Mouse (Mus musculus): ENCODE results near the gene Oaz3.

The Oaz3 gene

DNA sequence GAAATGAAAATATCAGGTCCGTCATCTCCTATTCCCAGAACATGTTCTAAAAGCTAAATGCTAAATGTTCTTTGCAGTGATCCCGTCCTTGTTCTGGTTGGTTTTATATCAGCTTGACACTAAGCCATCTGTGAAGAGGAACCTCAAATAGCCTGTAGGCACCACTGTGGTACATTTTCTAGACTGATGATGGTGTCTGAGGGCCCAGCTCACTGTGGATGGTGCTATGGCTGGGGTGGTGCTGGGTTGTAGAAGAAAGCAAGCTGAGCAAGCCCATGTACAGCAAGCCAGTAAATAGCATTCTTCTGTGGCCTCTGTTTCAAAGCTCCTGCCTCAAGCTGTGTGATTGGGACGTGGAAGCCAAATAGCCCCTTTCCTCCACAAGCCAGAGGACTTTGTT lies 13.3 kb upstream of the Oaz3 start:
- DNase-seq (ENCODE audit: low read depth, low spot score) = no peak

DNA sequence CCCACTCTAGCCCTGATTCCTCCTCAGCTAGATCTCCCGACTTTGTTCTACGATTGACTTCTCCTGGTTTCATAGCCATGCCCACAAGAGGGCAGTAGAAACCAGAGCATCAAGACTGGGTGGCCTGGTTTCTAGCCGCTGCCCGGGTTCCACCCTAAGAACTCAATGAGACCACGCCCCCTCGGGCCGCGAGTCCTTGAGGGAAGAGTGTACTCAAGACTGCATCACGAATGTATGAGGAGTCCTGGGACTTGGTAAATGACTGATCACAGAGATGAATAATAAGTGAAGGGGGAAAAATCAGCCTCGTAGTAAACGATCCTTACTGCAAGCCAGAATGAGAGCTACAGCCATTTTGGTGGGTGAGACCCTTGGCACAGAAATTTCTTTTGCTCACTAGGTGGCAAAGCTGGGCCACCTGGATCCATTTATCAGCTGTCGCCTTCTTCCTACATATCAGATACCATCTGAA lies 12.8 kb upstream of the Oaz3 start:
- peak; percentile 69 for DNase-seq (ENCODE audit: low read depth, low spot score)

GRCm38 (mm10) chr3:94449377-94449776 lies 5.7 kb upstream of the Oaz3 start:
- no peak for DNase-seq (ENCODE audit: low read depth, low spot score)

DNA sequence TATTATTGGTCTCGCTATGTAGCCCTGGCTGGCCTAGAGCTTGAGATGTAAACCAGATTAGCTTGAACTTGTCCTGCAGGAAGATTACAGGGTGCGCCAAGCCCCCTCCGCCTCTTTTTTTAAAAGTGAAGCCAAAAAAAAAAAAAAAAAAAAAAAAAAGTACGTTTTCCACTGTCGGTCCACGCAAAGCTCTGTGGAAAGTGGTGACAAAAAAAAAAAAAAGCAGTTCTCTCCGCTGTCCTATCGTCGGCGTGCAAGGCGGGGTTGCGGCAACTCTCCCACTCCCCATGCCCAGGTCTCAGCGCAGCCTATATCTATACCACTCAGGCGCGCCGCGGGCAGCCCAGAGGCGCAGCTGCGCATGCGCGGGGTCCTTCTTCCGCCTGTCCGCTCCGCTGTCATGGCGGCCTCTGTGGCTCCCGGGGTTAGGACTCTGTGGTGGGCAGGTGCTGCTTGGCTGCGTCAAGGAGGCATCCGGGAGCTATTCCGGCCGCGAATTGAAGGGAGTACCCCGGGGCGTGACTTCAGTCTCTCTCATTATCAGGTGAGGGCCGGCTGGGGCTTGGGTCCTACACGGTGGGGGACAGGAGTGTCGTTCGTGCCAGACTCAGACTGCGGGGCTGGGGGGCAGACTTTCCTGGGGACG lies 641 bp downstream of the Oaz3 start, which contains the start of gene Mrpl9:
Gene Mrpl9, plus strand, starts transcription at position 368 of the 646 bp plus-strand sequence.
- peak; percentile 86 for DNase-seq (ENCODE audit: low read depth, low spot score)

- no peak for DNase-seq (ENCODE audit: low read depth, low spot score)
Measured at GRCm38 (mm10) chr3:94441182-94441581, 2.5 kb downstream of the Oaz3 start.

GRCm38 (mm10) chr3:94436420-94436819 lies 7.3 kb downstream of the Oaz3 start:
- DNase-seq (ENCODE audit: low read depth, low spot score) = no peak

DNA sequence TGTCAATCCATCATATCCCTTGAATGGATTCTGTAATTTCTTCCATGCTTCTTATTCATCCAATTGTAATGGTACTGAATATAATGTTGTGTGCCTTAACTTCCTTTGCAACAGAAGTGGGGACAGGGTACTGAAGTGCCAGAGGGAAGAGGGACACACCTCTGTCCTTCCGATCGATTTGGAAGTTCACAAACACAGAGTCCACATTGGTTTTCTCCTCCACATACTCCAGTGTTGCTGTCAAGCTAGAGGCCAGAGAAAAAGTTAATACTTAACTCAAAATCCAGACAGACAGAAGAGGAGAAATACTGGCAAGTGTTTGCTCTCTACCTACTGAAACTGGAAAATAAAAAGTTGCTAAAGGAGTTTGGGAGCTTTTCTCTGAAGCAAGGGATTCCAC lies 9.4 kb downstream of the Oaz3 start:
- DNase-seq (ENCODE audit: low read depth, low spot score) = no peak

GRCm38 (mm10) chr3:94430980-94431379 lies 12.7 kb downstream of the Oaz3 start:
- no peak for DNase-seq (ENCODE audit: low read depth, low spot score)

DNA sequence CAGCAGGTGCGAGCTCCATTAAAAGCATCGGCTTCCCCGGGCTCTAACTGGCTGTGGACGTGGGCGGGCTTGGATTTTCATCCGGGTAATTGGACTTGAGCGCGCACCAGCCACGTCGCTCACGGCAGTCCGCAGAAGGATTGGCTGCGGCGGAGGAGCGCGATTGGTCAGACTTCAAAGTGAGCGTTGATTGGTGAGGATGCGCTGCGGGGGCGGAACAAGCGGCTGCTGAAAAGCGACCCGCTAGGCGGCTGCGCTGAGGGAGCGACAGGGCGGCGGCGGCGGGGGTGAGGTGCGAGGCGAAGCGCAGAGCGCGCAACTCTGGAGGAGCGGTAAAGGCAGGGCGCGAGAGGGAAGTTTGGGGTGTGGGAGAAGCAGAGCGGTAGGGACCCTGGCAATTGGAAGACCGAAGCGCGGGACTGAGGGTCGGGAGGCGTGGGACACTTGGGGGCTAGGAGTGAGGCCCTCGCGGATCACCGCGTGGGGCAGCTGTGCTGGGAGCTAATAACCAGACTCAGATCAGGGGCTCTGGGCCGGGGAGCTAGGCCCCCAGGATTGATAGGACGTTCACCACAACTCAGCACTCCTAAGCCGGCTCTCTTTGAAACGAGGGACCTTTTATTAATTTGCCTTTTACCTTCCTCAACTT lies 30.6 kb downstream of the Oaz3 start, which contains the start of gene Tdrkh:
Gene Tdrkh, plus strand, starts transcription at position 243 of the 649 bp plus-strand sequence.
- DNase-seq (ENCODE audit: low read depth, low spot score) = peak; percentile 41

DNA sequence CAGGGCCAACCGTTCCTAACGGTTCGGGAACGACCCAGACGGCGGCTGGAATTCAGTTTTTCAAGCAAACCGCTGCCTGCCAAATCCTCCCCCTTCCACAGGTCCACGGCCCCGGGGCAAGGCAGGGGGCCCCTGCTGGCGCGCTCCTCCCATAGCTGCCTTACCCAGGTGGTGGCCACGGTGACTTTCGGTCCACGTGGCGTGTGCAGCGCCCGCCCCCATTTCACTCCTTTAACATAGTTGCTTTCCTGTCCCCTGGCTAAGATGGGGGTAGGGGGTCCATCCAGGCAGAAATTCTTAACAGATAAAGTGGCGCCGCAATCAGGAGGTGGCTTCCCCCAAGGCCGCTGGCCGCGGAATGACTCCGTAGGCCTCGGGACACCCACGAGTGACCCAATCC lies 31.2 kb downstream of the Oaz3 start:
- no peak for DNase-seq (ENCODE audit: low read depth, low spot score)

GRCm38 (mm10) chr3:94405561-94405960 lies 38.2 kb downstream of the Oaz3 start:
- no peak for DNase-seq (ENCODE audit: low read depth, low spot score)

DNA sequence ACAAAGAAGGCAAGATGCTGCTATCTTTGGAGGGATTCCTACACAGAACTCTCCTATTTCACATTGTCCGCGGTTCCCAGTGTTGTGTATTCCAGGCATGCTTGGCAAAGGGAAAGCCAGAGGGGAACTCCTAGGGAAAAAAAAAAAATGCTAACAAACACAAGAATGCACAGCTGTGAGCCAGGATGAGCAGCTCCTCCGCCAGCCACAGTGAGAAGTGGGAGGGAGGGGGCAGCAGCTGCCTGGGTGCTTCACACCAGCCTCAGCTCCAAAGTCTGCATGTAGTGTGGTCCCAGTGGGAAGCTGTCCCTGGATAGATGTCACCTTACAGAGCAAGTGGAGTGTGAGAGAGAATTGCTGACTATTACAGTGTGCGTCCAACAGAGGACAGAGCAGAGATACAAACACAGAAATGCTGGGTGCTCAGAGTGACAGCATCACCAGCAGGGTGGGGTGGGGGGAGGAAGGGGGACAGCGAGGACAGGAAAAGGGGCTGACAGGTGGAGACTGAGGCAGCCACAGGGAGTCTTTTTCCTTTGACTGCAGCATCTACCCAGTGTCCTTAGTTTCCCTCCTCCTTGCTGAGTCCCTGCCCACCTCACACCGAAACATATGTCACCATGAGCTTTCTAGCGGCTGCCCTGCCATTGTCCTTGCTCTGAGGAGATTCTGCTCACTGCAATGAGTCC lies 39.2 kb downstream of the Oaz3 start:
- DNase-seq (ENCODE audit: low read depth, low spot score) = no peak

GRCm38 (mm10) chr3:94402451-94402850 lies 41.3 kb downstream of the Oaz3 start:
- DNase-seq (ENCODE audit: low read depth, low spot score) = no peak

- no peak for DNase-seq (ENCODE audit: low read depth, low spot score)
Measured at GRCm38 (mm10) chr3:94399663-94400310, 43.9 kb downstream of the Oaz3 start.

DNA sequence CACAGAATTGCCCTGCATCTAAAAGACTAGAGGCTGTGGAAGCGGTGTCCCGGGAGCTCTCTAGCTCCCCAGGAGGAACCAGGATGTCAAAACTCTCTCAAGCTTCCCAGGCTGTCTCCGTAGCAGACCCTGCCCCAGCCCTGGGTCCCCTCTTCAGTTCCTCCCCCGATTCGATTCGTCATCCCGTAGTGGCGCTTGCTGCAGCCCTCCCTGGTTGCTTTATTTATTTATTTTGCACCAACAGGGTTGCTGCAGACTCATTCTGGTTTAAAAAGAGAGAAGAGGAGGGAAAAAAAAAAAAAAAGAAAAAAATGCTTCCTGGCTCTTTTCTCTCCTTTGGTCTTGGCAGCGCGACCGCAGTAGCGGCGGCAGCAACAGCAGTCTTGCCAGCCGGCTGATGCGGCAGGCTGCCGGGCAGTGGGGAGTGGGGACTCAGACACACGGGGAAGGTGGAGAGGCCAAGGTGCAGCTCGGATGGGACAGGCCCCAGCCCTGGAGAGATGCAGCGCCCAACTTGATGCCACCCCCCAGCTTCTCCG lies 44.7 kb downstream of the Oaz3 start:
- no peak for DNase-seq (ENCODE audit: low read depth, low spot score)

- DNase-seq (ENCODE audit: low read depth, low spot score) = no peak
Measured at GRCm38 (mm10) chr3:94398217-94398616, 45.5 kb downstream of the Oaz3 start, which contains the start of gene Lingo4. Lingo4 (plus strand) TSS chr3:94398517.

DNA sequence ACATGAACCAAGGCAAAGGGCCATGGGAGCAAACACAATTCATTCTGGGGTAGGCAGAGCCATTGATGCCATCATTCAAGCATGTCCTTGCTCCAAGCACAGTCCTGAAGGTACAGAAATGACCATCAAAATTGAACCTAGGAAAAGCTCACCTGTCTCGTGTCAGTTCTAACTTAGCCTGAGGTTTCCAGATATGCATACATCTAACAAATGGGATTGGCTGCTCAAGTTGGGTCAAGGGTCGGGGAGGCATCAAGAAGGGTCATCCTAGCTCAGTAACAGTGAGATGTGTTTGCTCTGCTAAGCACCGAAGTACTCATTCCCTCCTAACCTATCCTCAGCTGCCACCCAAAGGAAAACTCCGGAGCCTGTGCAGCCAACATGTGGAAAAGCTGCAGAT lies 46.9 kb downstream of the Oaz3 start:
- DNase-seq (ENCODE audit: low read depth, low spot score) = no peak

DNA sequence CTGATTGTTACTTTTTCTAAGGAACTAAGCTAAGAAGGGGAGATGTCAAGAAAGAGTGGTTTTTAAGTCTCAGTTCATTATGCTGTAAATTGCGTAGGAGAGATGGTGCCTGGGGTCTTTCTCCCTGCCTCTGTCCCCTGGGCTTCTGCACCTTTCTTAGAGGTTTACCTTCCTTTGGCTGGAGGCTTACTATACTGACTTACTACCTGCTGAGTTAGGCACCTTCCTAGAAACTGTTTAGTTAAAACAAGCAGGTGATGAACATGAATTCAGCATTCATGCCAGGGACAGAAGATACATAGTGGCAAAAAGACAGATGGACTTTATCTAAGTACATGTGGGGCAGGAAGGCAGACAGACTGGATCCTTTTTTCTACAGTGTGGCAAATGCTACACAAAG lies 47.4 kb downstream of the Oaz3 start:
- no peak for DNase-seq (ENCODE audit: low read depth, low spot score)

DNA sequence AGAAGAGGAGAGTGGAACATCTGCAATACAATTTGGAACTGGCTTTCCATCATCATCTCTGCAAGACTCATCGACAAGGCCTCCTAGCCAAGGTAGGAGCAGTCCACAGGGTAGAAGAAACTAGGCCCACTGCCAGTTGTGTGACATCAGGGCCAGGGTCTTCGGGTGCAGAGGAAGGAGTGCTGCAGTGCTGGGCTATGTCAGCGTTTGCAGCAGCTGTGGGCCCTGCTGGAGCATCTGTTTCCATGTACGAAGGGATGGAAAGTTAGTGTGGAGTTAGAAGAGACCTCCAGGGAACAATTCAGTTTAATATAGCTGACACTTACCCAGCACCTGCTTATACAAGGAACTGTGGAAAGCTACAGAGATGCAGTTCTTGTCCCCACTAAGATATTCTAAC lies 50.7 kb downstream of the Oaz3 start:
- DNase-seq (ENCODE audit: low read depth, low spot score) = no peak

DNA sequence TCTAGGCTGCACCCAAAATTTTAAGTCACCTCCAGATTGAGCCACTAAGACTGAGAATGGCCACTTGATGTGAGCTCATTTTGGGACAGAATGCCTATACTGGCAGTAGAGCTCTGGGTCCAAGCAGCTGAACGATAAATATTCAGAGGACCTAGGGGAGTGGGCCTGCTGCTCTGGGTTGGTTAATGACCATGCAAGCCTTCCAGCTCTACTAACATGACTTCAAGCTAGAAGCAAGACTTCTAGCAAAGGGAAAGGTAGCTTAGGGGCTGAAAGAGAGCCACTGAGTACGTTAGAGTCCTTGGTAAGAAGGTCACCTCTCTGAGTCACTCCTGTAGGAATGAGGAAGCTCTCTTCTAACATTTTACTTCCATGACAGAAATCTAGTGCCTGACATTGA lies 51.6 kb downstream of the Oaz3 start:
- DNase-seq (ENCODE audit: low read depth, low spot score) = no peak

- no peak for DNase-seq (ENCODE audit: low read depth, low spot score)
Measured at GRCm38 (mm10) chr3:94391001-94391400, 52.7 kb downstream of the Oaz3 start.

- DNase-seq (ENCODE audit: low read depth, low spot score) = no peak
Measured at GRCm38 (mm10) chr3:94389420-94389819, 54.3 kb downstream of the Oaz3 start.
